Mouse (Mus musculus): ENCODE measurements at regions not wholly inside any gene's neighbourhood (a gene's known extent, or its start where the extent isn't known, plus 50 kb on each side); places are given as distances from the start of the nearest gene placed in this dataset.

DNA sequence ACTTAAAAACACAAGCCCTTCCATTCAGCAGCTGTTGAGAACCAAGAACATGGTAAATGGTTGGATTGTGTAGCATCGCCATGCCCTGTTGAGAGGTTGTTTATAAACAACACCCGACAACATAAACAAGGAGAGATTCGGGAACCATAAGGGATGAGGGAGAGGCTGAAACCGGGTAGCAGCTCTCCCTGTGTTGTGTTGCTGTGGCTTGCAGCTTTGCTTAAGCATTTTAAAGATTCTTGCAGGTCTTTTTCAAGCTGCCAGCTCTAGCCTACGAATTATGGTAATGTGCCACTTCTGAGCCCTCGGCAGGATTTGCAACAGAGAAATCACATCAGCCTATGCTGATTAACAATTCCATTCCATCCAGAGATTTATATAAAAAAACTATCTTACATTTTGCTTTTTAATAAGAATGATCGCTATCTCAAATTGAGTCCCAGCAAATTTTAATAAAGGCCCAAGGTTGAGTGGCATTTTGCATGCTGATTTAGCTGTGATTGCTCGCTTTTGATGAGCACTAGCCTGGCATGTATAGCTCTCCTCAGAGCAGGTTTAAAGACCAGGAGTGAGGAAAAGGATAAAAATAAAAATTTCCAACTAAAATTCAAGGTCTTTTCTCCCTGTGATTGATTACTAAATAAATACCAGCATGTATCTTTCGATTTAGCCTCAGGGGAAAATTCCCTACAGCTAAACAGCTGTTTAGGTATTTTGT lies 445.7 kb upstream of the 4930412O13Rik start:
- DNase-seq (ENCODE audit: low read depth in 2 of 2, low spot score in 2 of 2) = no peak

DNA sequence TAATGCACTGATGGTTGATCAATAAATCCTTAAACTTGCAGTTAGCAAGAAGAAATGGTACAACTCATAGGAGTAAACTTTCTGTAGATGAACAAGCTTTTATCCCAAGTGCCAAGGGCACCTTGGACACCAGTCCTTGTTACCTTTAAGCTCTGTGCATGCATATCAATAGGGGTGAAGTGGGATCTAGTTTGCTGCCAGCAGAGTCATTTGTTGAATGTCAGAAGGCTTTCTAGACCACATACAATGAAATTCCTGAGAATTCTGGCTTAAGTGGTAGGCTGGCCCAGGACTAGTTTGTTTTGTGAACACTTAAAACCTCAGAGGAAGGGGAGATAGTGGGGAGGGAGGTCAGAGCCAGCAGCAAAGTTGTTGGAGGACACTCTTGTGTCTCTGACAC lies 437.9 kb upstream of the 4930412O13Rik start:
- DNase-seq (ENCODE audit: low read depth in 2 of 2, low spot score in 2 of 2) = no peak

DNA sequence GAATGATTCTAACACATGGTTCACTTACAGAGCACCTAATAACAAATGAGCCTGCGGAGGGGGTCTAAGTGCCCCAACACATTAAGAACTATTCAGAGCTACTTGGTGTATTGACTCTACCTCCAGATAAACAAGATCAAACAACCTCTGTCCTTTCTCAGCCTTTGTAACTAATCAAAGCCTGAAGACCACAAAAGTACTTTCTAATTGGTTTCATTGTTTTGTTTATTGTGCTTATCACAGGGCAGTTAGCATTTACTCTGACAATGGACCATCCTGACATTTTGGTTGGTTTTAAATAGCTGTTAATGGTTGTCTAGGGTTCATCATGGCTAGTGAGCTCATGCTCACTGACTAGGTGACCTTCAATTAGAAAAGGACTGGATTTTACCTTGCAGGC lies 435.2 kb upstream of the 4930412O13Rik start:
- DNase-seq (ENCODE audit: low read depth in 2 of 2, low spot score in 2 of 2) = no peak

DNA sequence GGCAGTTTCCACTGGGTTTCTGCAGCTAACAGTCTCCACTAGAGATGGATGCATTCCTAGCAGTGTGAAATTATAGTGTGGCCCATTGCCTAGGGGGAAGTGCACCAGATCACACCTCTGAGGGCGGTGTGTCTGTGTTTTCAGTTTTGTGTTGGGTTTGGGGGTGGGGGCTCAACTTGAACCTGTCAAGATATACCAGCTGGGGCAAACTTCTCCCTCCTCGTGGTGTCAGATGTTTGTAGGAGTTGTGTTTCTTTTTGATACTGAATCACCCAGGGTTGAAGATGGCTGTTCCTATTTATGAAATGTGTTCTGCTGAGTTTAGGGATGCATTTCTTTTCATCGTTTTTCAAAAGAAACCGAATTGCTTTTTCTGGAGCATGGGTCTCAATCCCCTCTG lies 416.6 kb upstream of the 4930412O13Rik start:
- no peak for DNase-seq (ENCODE audit: low read depth in 2 of 2, low spot score in 2 of 2)

DNA sequence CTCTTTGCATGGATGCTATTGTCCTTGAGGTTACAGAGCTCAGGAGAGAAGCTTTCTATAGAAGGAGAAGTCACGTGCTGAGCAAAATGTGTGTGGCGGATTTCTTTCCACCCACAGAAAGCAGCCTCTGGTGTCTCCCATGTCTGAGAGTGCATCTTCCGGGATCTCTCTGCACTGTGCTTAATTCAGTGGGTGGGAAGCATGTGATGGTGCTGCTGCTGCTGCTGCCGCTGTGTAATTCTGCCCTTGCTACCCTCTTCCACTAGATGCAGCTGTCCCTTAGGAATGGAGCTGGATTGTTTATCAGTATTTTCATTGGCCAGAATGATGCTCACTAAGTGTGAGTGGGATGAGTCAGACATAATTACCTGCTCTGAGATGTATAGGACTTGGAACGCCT lies 416.2 kb upstream of the 4930412O13Rik start:
- no peak for DNase-seq (ENCODE audit: low read depth in 2 of 2, low spot score in 2 of 2)

DNA sequence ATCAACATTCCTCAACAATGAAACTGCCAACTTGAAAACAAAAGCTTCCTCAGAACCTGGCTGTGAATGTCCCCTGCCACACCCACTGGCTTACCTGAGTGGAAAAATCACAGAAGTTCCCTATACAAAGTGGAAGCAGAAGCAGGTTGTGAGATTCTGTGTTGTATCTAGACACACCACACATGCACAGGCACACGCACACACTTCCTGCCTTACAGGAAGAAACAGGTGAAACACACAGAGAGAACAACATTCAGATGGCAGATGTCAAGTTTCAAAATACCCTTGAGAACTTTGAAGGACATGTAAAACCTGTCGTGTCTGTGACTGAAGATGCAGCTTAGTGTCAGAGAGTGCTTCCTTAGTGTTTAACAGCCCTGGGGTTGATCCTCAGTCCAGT lies 413.5 kb upstream of the 4930412O13Rik start:
- DNase-seq (ENCODE audit: low read depth in 2 of 2, low spot score in 2 of 2) = no peak

DNA sequence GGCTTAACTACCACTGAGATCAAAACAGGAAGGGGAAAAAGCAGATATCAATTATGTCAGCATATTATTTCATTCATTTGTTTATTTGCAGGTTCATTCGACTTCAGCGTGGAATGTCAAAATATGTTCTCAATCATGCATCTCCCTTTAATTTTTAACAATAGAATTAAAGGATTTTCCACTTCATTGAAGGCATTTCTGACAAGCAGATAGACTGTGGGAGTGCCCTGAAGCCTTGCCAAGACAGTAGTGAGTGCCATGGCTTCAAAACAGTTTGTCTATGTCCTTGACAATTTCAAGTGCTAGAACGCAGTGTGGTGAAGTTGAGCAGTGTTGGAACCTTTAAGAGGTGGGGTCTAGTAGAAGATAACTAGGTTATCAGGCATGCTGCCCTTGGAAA lies 412.4 kb upstream of the 4930412O13Rik start:
- no peak for DNase-seq (ENCODE audit: low read depth in 2 of 2, low spot score in 2 of 2)

DNA sequence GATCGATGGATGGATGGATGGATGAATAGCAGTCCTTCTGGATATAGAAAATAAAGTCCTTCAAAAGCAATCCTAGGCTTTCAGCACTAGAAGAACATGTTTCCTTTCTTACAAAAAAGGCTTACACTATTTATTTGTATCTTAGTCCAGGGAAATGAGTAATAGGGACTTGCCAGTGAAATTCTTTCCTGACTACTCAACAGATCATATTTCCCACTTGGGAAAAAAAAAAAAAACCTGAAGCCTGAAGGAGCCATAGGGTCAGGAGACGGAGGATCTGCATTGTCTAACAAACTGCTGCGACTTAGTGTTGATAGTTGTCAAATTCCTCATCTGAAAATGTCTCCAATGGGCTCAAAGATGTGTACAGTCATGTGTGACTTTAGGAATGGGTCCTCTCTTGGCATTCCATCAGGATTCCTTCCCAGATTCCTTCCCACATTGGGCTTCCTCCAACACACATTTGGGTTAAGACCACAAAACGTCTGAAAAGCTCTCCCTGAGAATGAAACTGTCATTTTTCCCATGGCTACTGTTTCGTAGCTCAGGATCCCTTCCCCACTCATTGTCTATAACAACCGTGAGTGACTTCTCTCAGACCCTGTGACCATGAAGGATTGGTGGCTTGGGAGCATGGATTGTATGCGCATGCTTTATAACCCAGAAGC lies 399.2 kb upstream of the 4930412O13Rik start:
- no peak for DNase-seq (ENCODE audit: low read depth in 2 of 2, low spot score in 2 of 2)

DNA sequence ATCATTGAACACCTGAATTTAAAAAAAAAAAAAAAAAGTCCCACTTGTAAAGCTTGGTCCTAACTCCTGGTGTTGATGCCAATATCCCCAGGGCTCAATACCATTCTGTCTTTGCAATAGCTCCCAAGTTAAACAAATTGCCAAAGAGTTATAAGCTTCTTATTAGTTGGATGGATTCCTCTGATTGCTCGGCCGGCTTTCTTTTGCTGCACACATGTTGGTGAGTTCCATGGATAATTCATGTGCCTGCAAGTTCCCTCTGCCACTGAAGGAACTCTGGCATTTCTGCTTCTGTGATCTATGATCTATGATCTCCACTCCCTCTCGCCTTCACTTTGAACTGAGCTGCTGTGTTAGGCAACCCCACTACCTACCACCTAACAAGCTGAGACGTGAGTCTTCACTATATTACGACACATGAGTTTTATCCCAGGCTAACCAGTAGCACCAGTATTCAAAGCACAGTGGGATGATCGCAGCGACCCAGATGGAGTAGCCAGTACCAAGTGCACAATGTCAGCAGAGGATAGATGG lies 393.6 kb upstream of the 4930412O13Rik start:
- no peak for DNase-seq (ENCODE audit: low read depth in 2 of 2, low spot score in 2 of 2)

DNA sequence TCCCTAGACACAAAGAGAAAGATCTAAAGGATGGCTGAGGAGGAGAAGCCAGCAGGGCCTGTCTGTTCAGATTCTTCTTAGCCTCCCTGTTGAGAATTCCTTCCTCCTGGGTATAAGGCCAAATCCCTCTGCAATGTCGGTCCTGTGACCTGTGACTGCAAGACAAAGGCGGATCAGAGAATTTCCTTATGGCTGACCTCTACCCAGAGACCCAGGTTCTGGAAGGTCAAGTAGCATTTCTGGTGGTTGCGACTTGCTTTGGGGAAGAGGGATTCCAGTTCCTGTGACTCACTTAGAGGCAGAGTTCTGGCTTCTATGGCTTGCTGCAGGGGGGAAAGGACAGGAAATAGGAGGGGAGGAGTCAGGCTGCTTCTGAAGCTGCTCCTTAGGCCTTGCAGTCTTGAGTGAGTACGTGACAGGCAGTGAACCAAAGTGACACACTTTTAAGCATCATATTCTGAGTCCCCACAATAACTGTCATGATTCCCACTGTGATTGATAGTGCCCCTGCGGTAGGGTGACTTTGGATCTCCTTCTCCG lies 387.4 kb upstream of the 4930412O13Rik start:
- peak; percentile 8 to 14 for DNase-seq (ENCODE audit: low read depth in 2 of 2, low spot score in 2 of 2)

DNA sequence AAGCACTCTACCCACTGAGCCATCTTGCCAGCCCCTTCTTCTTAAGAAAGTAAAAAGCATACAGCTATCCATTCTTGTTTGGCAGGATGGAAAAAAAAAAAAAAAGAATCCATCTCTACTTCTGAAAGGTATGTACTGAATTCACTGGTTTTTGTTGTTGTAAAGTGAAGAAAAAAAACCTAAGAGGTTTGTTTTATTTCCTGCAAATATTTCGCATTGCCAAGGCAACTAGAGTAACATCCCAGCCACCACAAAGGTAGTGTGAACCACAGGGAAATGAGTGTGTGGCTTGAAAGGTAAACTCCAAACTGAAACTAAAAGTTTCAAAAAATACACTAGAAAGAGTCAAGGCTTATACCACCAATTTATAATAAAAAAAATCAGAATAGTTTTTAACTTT lies 361.0 kb upstream of the 4930412O13Rik start:
- DNase-seq (ENCODE audit: low read depth in 2 of 2, low spot score in 2 of 2) = peak; percentile 45 to 58

DNA sequence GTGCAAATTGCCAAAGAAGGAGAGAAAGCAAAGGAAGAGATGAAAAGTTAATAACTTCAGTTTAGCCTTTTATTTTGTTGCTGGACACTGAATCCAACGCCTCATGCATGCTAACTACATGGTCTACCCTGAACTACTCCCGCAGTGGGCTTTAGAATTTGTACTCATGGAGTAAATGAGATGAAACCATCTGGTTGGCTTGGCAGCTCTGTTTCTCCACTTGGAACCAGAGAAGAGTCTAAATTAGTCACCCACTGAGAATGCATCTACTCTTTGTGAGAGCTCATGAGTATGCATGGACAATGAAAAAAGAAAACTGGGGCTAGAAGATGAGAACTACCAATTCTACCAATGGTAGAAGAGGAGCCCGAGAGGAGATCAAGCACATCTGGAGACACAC lies 355.1 kb upstream of the 4930412O13Rik start:
- DNase-seq (ENCODE audit: low read depth in 2 of 2, low spot score in 2 of 2) = no peak

DNA sequence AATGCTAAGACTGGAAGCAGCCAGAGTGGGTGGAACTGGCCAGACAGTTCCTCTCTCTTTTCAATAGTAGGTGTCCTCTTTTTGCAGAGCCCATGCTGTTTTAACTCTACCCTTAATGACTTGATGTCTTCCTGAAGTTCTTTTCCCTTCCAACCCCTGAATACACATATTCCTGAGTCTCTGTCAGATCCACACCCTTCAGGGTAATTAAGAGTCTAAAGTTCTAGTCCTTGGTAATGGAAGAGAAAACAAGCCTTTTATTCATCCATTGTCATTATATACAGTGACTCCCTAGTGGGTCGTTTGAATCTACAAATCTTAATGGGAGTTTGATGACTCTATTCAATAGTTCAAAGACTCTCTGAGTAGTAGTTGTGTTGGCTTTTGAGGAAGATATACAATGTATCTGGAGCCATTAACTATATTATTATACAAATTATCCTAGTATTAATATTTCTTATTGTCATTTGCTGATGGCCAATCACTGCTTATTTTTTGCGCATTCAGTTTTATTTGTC lies 345.9 kb upstream of the 4930412O13Rik start:
- DNase-seq (ENCODE audit: low read depth in 2 of 2, low spot score in 2 of 2) = no peak

DNA sequence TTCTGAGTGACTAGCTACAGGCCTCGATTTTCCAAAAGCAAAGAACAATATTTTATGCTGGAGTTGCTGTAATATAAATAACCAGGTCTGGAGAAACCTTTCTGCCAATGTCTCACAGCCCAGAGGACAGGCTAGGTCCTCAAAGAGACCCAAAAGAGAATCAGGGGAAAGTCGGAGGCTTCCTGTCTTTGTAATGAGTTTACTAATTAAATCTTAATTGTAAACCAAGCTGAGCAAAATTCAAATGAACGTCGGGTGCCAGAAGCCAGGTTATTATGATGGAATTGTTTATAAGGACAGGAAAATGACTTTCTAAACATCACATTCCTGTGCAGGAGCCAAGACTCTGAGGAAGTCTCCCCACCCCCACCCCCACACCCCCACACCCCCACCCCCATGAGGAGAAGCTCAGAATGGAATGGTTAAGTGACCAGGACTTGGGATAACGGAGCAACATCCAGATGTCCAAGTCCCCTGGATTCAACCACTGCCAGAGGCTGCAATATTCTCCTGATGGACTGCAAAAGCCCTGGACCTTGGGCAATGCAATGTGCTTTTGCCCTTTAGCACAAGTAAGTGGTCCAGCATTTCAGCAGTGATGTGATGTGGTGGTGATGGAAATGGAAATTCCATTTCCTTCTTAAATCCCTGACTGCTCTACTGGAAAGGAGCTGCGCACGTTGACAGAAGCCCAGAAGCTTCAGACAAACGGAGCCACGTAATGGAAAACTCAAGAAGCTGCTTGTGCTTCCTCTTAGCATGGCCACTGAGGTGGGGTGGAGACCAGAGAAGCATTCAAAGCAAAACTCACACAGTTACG lies 333.1 kb upstream of the 4930412O13Rik start:
- no peak for DNase-seq (ENCODE audit: low read depth in 2 of 2, low spot score in 2 of 2)

DNA sequence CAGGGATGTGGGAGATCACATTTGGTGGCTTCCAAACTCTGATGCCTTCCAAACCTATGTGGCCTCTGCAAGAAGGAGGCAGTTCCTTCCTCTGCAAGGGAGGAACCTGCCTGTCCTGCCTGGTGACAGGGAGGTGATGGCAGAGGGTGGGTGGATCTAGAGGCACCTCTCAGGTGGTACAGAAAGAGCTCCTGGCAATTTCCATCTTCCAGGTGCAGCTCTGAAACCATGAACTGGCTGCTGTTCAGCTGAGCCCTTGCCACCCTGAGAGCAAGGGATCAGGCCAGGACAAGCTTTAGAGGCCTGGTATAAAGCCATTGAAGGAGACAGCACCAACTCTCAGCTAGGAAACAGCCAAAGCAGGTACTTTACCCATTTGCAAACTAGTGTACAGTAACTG lies 327.7 kb upstream of the 4930412O13Rik start:
- no peak for DNase-seq (ENCODE audit: low read depth in 2 of 2, low spot score in 2 of 2)

DNA sequence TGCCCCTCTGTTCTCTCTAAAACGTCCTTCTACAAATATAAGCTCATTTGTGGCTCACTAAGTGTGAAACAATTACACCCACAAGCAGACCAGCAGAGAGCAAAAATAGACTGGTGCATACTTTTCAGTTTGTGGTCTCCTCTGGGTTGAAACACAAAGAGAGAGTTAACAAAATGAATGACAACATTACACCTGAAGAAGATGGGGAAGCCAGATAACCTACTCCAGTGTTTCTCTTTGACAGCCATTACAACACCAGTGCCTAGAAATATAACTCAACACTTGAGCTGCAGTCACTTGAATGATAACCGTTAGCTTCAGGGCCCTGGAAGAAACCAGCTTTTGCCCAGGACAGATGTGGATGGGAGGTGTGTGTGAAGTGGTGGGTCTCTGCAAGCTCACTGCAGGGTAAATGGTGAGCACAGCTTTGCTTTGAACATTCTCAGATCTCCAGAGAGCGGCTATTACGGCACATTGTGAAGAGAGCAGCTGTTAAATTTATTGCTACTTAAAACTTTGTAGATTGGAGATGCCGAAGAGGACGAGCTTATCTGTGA lies 316.5 kb upstream of the 4930412O13Rik start:
- DNase-seq (ENCODE audit: low read depth in 2 of 2, low spot score in 2 of 2) = no peak

DNA sequence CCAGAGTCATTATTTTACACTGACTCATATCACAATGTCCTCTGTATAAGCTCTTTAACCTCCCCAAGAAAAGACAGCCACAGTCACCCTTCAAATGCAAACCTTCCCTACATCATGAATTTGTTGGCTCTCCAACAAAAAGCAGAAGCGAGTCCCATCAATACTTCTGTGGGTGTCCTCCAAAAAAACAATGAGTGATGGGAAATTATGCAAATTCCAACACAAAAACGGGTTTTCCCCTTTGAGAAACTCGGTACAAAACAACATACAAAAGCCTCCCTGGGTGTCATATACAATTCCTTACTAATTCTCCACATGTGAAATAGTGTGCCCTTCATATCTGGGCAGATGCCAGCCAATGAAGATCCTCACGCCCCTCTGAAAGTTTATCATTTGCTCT lies 311.8 kb upstream of the 4930412O13Rik start:
- DNase-seq (ENCODE audit: low read depth in 2 of 2, low spot score in 2 of 2) = no peak

DNA sequence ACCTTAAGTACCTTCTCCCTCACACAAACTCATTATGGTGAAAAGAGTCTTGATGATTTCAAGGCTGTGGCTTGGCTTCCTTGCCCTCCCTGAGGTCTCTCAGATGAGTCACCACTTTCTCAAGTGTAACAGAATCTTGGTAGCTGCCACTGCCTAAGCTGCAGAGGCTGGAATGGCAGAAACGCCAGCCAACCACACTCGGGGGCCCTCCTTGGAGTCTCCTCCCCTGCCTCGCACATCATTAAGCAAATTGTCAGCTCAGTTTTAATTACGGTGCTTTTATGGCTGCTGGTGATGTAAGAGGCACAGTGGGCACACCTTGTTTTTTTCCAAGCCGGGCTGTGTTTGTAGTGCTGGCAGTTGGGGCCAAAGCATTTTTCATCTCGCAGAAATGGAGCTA lies 306.9 kb upstream of the 4930412O13Rik start:
- no peak for DNase-seq (ENCODE audit: low read depth in 2 of 2, low spot score in 2 of 2)

DNA sequence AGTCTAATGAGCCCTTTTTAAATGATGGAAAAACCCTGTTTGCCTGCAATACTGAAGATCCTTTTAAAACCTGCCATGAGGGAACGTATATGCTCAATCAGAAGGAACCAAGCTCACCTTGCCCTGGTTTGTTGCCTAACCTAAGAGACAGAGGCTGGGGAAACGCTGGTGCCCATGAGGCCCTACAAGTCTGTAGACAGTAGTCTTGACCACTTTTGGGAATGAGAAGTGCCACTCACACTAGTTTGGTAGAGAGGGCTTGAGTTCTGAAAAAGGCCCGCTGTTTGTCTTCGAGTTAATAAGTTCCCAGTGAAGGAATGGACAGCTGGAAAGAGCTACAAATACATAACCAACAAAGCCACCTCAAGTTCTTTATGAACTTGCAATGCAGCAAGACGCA lies 306.4 kb upstream of the 4930412O13Rik start:
- no peak for DNase-seq (ENCODE audit: low read depth in 2 of 2, low spot score in 2 of 2)

DNA sequence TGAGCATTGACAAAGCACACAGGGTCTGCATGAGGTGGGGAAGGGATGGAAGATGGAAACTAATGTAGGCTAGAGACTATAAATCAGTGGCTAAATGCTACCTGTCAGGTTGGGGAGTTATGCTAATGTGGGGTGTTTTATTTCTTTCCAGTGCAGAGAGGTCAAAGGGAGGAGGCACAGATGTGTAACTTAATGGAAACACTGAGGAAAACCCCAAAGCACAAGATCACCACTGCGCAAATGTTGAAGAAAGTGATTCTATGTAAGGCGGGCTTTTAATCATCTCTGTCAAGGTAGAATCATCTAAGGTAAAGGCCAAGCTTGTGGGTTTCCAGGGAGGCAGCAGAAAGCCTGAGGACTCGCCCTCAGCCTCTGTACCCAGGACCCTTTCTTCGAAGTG lies 303.2 kb upstream of the 4930412O13Rik start:
- DNase-seq (ENCODE audit: low read depth in 2 of 2, low spot score in 2 of 2) = no peak

DNA sequence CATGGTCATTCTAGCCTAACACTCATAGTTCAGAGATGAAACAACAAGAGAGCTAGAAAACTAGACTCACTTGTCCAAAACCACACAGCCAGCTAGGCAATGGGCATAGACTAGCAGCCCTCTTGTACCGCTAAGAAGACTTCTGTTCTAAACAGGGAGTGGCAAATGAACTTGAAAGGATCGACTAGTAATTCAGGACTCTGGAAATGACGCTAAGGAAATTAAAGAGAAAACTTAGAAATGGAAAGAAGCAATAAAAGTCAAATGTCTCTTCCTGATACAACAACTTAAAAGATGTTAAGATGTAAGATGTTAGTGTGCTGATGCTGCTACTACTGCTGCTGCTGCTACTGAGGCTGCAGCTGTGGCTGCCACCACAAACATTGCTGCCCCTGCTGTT lies 293.7 kb upstream of the 4930412O13Rik start:
- no peak for DNase-seq (ENCODE audit: low read depth in 2 of 2, low spot score in 2 of 2)
